Mouse (Mus musculus) bone marrow macrophage, adult 2 months (primary cell): ENCODE measurements around the gene Nrn1. TPM values are rescaled to one million over a fixed set of nuclear protein-coding genes. Genes with fewer than 3 reads are reported as not detected.

Source experiments
- H3K27ac ChIP-seq: 2 replicates; pipeline ENCODE4 v1.5.1; 2012; ENCODE audit warnings: low read depth, low read length; ENCODE audit not compliant: insufficient read depth
- H3K4me1 ChIP-seq: 2 replicates; pipeline ENCODE4 v1.6.1; 2012; ENCODE audit warnings: low read length; ENCODE audit not compliant: control insufficient read depth, insufficient read depth
- H3K4me3 ChIP-seq: 2 replicates; pipeline ENCODE4 v1.5.1; 2012; ENCODE audit warnings: mild to moderate bottlenecking, low read length, moderate library complexity; ENCODE audit not compliant: insufficient read depth
- CTCF ChIP-seq: IDR thresholded peaks from 2 replicates; pipeline ENCODE4 v1.5.1; 2012; ENCODE audit warnings: low read depth, mild to moderate bottlenecking, low read length, moderate library complexity
- POLR2A ChIP-seq: IDR thresholded peaks from 2 replicates; pipeline ENCODE4 v1.6.1; 2012; ENCODE audit warnings: mild to moderate bottlenecking, low read depth, low read length, borderline replicate concordance
- polyA plus RNA-seq: library from polyadenylated mRNA; stranded (reverse); fragments of >200 nt; gene quantifications from 2 replicates; pipeline ENCODE4 v1.2.4, GENCODE M21; 2012; ENCODE audit not compliant: missing spikeins, insufficient read depth, insufficient read length

The Nrn1 gene
- polyA plus RNA-seq: not detected in 2 replicates

GRCm38 (mm10) chr13:36734731-36735571 lies at the start of gene Nrn1:
Gene Nrn1 (minus strand): TSS chr13:36735131.
- H3K27ac ChIP-seq: no peak within 1 kb of the TSS
- TF ChIP-seq POLR2A (no peak), CTCF (no peak)
- H3K4me3 ChIP-seq: peak within 1 kb of the TSS; percentile 58
- peaks cover 8% of the 10 kb centered on the region; the same call in 1 of the 2 replicates for H3K4me1 ChIP-seq

GRCm38 (mm10) chr13:36779626-36780025 lies 44.7 kb upstream of the Nrn1 start:
- Histone ChIP-seq H3K4me3 (no peak overlapping the region), H3K27ac (no peak overlapping the region), H3K4me1 (no peaks in the 10 kb centered on the region)
- no peak for TF ChIP-seq CTCF
- no peak for TF ChIP-seq POLR2A

GRCm38 (mm10) chr13:36766801-36767200 lies 31.9 kb upstream of the Nrn1 start:
- Histone ChIP-seq H3K27ac (no peak overlapping the region), H3K4me1 (no peaks in the 10 kb centered on the region), H3K4me3 (no peak overlapping the region)
- no peak for TF ChIP-seq CTCF
- TF ChIP-seq POLR2A: no peak

GRCm38 (mm10) chr13:36751861-36752260 lies 16.9 kb upstream of the Nrn1 start:
- H3K4me3 ChIP-seq: no peak overlapping the region
- no peak overlapping the region for H3K27ac ChIP-seq
- TF ChIP-seq CTCF (no peak), POLR2A (no peak)
- no peaks in the 10 kb centered on the region for H3K4me1 ChIP-seq

- Histone ChIP-seq H3K27ac (no peak overlapping the region), H3K4me1 (no peaks in the 10 kb centered on the region), H3K4me3 (no peak overlapping the region)
- TF ChIP-seq POLR2A (no peak), CTCF (no peak)
These were observed 15.1 kb upstream of the Nrn1 start for GRCm38 (mm10) chr13:36750056-36750455.

GRCm38 (mm10) chr13:36736619-36736996 lies 1.7 kb upstream of the Nrn1 start:
- TF ChIP-seq POLR2A (no peak), CTCF (no peak)
- no peak overlapping the region for H3K27ac ChIP-seq
- peaks cover 5% of the 10 kb centered on the region; the same call in 1 of the 2 replicates for H3K4me1 ChIP-seq
- peak overlapping the region; percentile 25 for H3K4me3 ChIP-seq

GRCm38 (mm10) chr13:36735901-36736618 lies 1.1 kb upstream of the Nrn1 start:
- Histone ChIP-seq H3K4me1 (peaks cover 8% of the 10 kb centered on the region; the same call in 1 of the 2 replicates), H3K27ac (no peak overlapping the region), H3K4me3 (peak overlapping the region; percentile 58)
- TF ChIP-seq CTCF: no peak
- no peak for TF ChIP-seq POLR2A

- TF ChIP-seq CTCF (no peak), POLR2A (no peak)
- Histone ChIP-seq H3K4me1 (peaks cover 8% of the 10 kb centered on the region; the same call in 1 of the 2 replicates), H3K4me3 (no peak overlapping the region), H3K27ac (no peak overlapping the region)
These were observed 791 bp downstream of the Nrn1 start for GRCm38 (mm10) chr13:36733989-36734690.

- Histone ChIP-seq H3K27ac (no peak overlapping the region), H3K4me1 (peaks cover 8% of the 10 kb centered on the region; the same call in 1 of the 2 replicates), H3K4me3 (no peak overlapping the region)
- TF ChIP-seq POLR2A: no peak
- TF ChIP-seq CTCF: no peak
These were observed 1.4 kb downstream of the Nrn1 start for GRCm38 (mm10) chr13:36733566-36733965.

GRCm38 (mm10) chr13:36732891-36733490 lies 1.9 kb downstream of the Nrn1 start:
- peaks cover 8% of the 10 kb centered on the region; the same call in 1 of the 2 replicates for H3K4me1 ChIP-seq
- no peak overlapping the region for H3K27ac ChIP-seq
- no peak for TF ChIP-seq CTCF
- TF ChIP-seq POLR2A: no peak
- no peak overlapping the region for H3K4me3 ChIP-seq
